29 mouse cellular contexts compared by ENCODE assay signal in genomic region chr17:89410026-89410425, GRCm38 (mm10).
DNase-seq lines count a peak whose midpoint lies in the region; ATAC-seq and TF ChIP-seq lines count a peak whose summit lies in the region.
"Had no signal": no experiment of that assay in that cellular context is flagged by ENCODE, and none has a peak within 500 bp of the region (broad histone marks: within the 10 kb centered on the region; RNA-seq: fewer than 3 reads in every experiment).

No protein-coding gene starts in this region.

- no peaks in the 10 kb centered on the region for H3K27me3 ChIP-seq in forebrain, embryonic 16.5 days (replicated peaks; ENCODE audit: control insufficient read depth, insufficient read depth, low read length)
- H3K27me3 ChIP-seq: CH12.LX; embryonic facial prominence, embryonic 13.5 days; embryonic facial prominence, embryonic 15.5 days; forebrain, embryonic 12.5 days; Patski had no signal

- TF ChIP-seq CTCF in left cerebral cortex, adult 2 months (IDR thresholded peaks at IDR 0.05) = no peak

- WGBS in forebrain, embryonic 16.5 days = 84% methylated on average over 1 of the region's 1 CpGs

- no peak overlapping the region for H3K4me3 ChIP-seq in left cerebral cortex, adult 2 months
- no peak overlapping the region for H3K4me3 ChIP-seq in forebrain, embryonic 16.5 days (replicated peaks; ENCODE audit: low read length)
- H3K4me3 ChIP-seq: embryonic facial prominence, embryonic 13.5 days; embryonic facial prominence, embryonic 15.5 days; erythroblast, embryonic 14.5 days; forebrain, embryonic 10.5 days; forebrain, embryonic 12.5 days had no signal

- H3K9ac ChIP-seq in forebrain, embryonic 16.5 days (replicated peaks; ENCODE audit: low read depth, low read length) = no peak overlapping the region
- H3K9ac ChIP-seq: embryonic facial prominence, embryonic 13.5 days; embryonic facial prominence, embryonic 15.5 days; forebrain, embryonic 12.5 days; forebrain, postnatal 0 days had no signal

- H3K36me3 ChIP-seq in forebrain, embryonic 16.5 days (ENCODE audit: control insufficient read depth, insufficient read depth) = no peaks in the 10 kb centered on the region
- H3K36me3 ChIP-seq: embryonic facial prominence, embryonic 13.5 days; embryonic facial prominence, embryonic 15.5 days; forebrain, embryonic 10.5 days; forebrain, embryonic 12.5 days; G1E had no signal

- peak overlapping the region; percentile 76 for H3K27ac ChIP-seq in left cerebral cortex, adult 2 months
- H3K27ac ChIP-seq in forebrain, embryonic 16.5 days (ENCODE audit: low read length) = no peak overlapping the region
- H3K27ac ChIP-seq: embryonic facial prominence, embryonic 13.5 days; embryonic facial prominence, embryonic 15.5 days; forebrain, embryonic 10.5 days; forebrain, embryonic 12.5 days had no signal

- H3K9me3 ChIP-seq in forebrain, embryonic 16.5 days (ENCODE audit: control insufficient read depth, low read length) = no peaks in the 10 kb centered on the region
- H3K9me3 ChIP-seq: embryonic facial prominence, embryonic 13.5 days; embryonic facial prominence, embryonic 15.5 days; forebrain, embryonic 10.5 days; forebrain, embryonic 12.5 days; G1E had no signal

- intact Hi-C loops in left cerebral cortex, adult 2 months (cut with DNase I) = loop anchor here (2.0 kb wide), 1 partner anchor 53 kb away; no protein-coding TSS in a partner anchor

- no peak for DNase-seq in frontal cortex, postnatal 14 days (ENCODE audit: low spot score in 2 of 2)
- DNase-seq in left cerebral cortex, adult 2 months (ENCODE audit: extremely low spot score in 1 of 2, low spot score in 2 of 2) = no peak
- no peak for DNase-seq in left cerebral cortex, adult 8-10 months (ENCODE audit: low spot score in 2 of 2)
- peak; percentile 43 for DNase-seq in brain, adult 2 months (ENCODE audit: low read depth, low spot score)
- DNase-seq: adrenal gland, adult 8-10 months; adrenal gland, postnatal 14 days; adrenal gland, postnatal 36 days; B cell, adult 2 months; cerebellum, adult 11 months; cerebellum, adult 18-20 months; cerebellum, adult 8-10 months; cerebellum, adult 9-11 months; cerebellum, postnatal 14 days; cerebellum, postnatal 36 days; embryo, embryonic 11 days; forebrain, postnatal 0 days had no signal

- no peaks in the 10 kb centered on the region for H3K4me1 ChIP-seq in forebrain, embryonic 16.5 days (replicated peaks; ENCODE audit: control insufficient read depth, insufficient read depth, low read length)
- H3K4me1 ChIP-seq: embryonic facial prominence, embryonic 13.5 days; embryonic facial prominence, embryonic 15.5 days; forebrain, embryonic 10.5 days; forebrain, embryonic 12.5 days had no signal

- no peak overlapping the region for H3K4me2 ChIP-seq in forebrain, embryonic 16.5 days (ENCODE audit: low read length)
- H3K4me2 ChIP-seq: embryonic facial prominence, embryonic 13.5 days; embryonic facial prominence, embryonic 15.5 days; forebrain, embryonic 12.5 days had no signal

- peak; percentile 87 for ATAC-seq in frontal cortex, adult (ENCODE audit: low TSS enrichment)
- ATAC-seq in forebrain, embryonic 16.5 days = no peak
- ATAC-seq: activated CD4-positive, CD25-positive, alpha-beta regulatory T cell, adult 4 months; CD4-positive, CD25-positive, alpha-beta regulatory T cell, adult 4 months; forebrain, embryonic 14.5 days; forebrain, postnatal 0 days; Patski had no signal
